Mouse (Mus musculus): ENCODE data around the gene Asna1.

Asna1 gene

GRCm38 (mm10) chr8:84987903-84988302 lies 37.2 kb downstream of the Asna1 start:
- peak; percentile 57 for DNase-seq

GRCm38 (mm10) chr8:84987388-84987787 lies 37.7 kb downstream of the Asna1 start:
- no peak for DNase-seq

- DNase-seq, result peak; percentile 40
Observed at GRCm38 (mm10) chr8:84986379-84986945, 38.6 kb downstream of the Asna1 start.

- DNase-seq, result peak; percentile 92
Observed at GRCm38 (mm10) chr8:84985684-84986378, 39.2 kb downstream of the Asna1 start.

- DNase-seq, result no peak
Observed at GRCm38 (mm10) chr8:84985049-84985683, 39.9 kb downstream of the Asna1 start.

- DNase-seq, result peak; percentile 64
Observed at GRCm38 (mm10) chr8:84984294-84985048, 40.6 kb downstream of the Asna1 start.

- peak; percentile 44 for DNase-seq
Observed at GRCm38 (mm10) chr8:84982499-84983011, 42.5 kb downstream of the Asna1 start.

GRCm38 (mm10) chr8:84981644-84982498 lies 43.2 kb downstream of the Asna1 start:
- DNase-seq, result no peak

- DNase-seq, result peak; percentile 76
Observed at GRCm38 (mm10) chr8:84980622-84981358, 44.3 kb downstream of the Asna1 start.

- peak; percentile 91 for DNase-seq
Observed at GRCm38 (mm10) chr8:84979599-84980421, 45.3 kb downstream of the Asna1 start.

- peak; percentile 91 for DNase-seq
Observed at GRCm38 (mm10) chr8:84978248-84978940, 46.7 kb downstream of the Asna1 start, which contains the start of gene Junb. TSS of gene Junb (minus strand) at chr8:84978718.

GRCm38 (mm10) chr8:84977435-84978247 lies 47.4 kb downstream of the Asna1 start:
- DNase-seq, result peak; percentile 72

- peak; percentile 68 for DNase-seq
Observed at GRCm38 (mm10) chr8:84976763-84977434, 48.2 kb downstream of the Asna1 start.

GRCm38 (mm10) chr8:84976031-84976762 lies 48.9 kb downstream of the Asna1 start:
- peak; percentile 95 for DNase-seq

GRCm38 (mm10) chr8:84975434-84975833 lies 49.6 kb downstream of the Asna1 start:
- peak; percentile 73 for DNase-seq

- peak; percentile 50 for DNase-seq
Observed at GRCm38 (mm10) chr8:84974543-84975142, 50.4 kb downstream of the Asna1 start.

All from cerebellum, adult 9-10 months (tissue).